Mouse (Mus musculus) G1E (cell line): Measurements from ENCODE around the gene Rps27l.

Source experiments
- CTCF ChIP-seq: IDR thresholded peaks from 2 replicates; pipeline ENCODE4 v1.5.1; 2012; ENCODE audit warnings: low read depth, low read length, inconsistent platforms, mixed read lengths
- GATA1 ChIP-seq: IDR thresholded peaks from 2 replicates; pipeline ENCODE4 v1.6.1; 2012; ENCODE audit warnings: borderline replicate concordance, low read length, inconsistent platforms, mixed read lengths
- POLR2AphosphoS5 ChIP-seq: IDR thresholded peaks from 2 replicates; pipeline ENCODE4 v1.6.1; 2012; ENCODE audit warnings: low read depth, low read length, inconsistent platforms; ENCODE audit not compliant: insufficient replicate concordance
- TAL1 ChIP-seq: conservative IDR thresholded peaks from 2 replicates; pipeline ENCODE4 v1.6.1; 2012; ENCODE audit warnings: low read depth, low read length, inconsistent platforms, mixed read lengths

DNA sequence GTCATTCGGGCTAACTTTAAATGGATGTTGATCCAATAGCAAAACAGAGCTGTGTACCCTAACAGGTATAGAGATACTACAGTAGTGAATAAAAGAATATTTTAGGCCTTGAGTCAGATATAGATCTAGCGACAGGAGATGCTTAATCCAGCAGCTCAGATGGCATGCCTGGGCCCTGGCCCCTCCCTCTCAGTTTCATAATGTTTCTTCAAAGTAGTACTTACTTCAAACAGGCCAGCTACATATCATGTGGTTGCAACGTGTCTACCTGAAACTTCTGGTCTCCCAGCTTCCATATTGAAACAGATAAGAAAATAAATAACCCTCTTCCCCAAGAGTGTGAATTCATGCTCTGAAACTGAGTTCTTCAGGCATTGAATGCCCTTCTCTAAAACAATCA, 20.0 kb upstream of the Rps27l start:
- TF ChIP-seq CTCF, result no peak
- no peak for TF ChIP-seq GATA1
- no peak for TF ChIP-seq TAL1
- TF ChIP-seq POLR2AphosphoS5, result no peak
